Mouse (Mus musculus): Measurements from ENCODE around the gene Prr15l.

The Prr15l gene

GRCm38 (mm10) chr11:96947849-96948248, 19.9 kb downstream of the Prr15l start:
- in situ Hi-C loops (cut with MboI): no loop called here

GRCm38 (mm10) chr11:96950767-96951166, 22.9 kb downstream of the Prr15l start:
- in situ Hi-C loops (cut with MboI): no loop called here

DNA sequence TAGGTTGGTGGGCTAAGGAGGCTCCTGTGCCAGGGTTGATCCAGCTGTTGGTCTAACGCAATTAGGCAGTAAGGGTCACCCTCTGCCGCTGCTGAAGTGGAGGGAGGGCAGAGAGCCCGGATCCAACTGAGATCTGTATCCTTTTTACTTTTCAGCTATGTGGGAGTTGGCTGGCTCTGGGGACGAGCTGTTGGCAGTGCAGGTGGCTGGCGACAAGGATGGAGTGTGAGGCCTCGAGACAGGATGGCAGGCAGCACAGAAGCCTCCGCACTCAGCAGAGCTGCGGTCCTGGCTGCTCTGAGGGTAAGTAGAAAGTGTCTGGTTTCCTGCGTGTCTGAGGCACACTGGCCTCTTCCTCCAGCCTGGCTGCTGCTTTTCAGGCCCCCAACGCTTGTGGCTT, 24.5 kb downstream of the Prr15l start:
- in situ Hi-C loops (cut with MboI): no loop called here

DNA sequence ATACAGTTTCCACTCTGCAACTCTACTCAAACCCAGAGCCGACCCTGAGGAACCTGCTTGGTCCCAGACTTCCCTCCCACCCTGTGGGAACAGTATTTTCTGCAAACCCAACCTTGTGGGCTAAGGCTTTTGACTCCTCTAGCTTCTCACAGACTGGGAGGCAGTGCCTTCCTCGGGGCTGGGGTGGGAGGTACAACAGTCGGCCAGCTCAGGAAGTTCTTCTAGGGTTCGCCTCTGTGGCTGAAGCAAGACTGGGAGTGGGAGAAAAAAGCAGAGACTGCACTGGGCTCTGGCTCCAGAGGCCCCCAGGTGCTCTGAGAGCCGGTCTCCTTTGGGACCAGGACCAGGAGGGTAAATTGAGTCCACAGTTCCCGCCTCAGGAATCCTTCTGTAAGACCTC, 25.0 kb downstream of the Prr15l start:
- in situ Hi-C loops (cut with MboI): no loop called here

DNA sequence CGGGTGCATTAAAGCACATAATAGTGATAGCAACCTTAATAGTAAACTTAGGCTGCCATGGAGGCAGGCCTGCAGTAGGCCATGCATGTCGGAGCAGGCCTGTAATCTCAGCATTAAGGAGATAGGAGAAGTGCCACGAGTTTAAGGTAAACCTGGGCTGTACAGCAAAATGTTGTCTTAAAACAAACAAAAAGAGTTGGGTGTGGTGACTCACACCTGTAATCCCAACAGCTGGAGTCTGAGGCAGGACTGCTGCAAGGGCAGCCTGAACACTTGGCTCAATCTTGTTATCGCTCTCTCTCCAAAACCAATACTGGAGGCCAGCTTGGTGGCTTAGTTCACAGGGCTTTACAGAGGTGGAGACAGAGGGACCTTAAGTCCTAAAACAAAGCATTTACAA, 27.2 kb downstream of the Prr15l start:
- in situ Hi-C loops (cut with MboI): no loop called here

DNA sequence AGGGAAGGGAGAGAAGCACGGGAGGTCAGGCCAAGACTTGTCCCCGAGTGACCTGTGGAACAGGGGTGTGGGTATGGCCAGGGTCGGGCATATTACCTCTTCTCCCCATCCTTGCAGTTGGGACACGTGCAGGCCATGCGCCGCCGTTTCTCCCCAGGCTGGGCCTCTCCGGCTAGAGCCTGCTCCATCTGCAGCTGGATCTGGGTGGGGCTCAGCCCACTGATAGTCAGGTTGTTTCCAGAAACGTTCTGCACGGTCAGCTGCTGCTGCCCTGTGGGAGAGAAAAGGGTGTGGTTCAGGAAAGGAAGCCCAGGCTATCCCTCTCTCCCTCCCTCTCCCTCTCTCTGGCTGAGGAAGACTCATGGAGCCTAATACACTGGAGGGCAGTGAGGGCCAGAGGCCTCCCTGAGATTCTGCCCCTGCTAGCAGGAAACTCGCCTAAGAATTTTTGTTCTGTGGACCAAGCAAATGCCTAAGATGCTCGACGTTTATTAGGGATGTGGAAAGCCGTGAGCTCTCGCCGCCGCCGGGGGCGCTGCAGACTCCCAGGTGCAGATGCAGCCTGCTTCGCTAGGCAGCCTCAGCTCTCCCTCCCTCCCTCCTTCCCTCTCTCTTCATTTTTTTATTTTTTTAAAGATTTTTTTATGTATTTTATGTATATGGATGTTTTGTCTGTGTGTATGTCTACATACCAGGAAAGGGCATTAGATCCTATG, 28.3 kb downstream of the Prr15l start:
- in situ Hi-C loops (cut with MboI): no loop called here

GRCm38 (mm10) chr11:96957061-96957805, 29.3 kb downstream of the Prr15l start:
- in situ Hi-C loops (cut with MboI): no loop called here

GRCm38 (mm10) chr11:96963580-96963979, 35.7 kb downstream of the Prr15l start:
- in situ Hi-C loops (cut with MboI): no loop called here

DNA sequence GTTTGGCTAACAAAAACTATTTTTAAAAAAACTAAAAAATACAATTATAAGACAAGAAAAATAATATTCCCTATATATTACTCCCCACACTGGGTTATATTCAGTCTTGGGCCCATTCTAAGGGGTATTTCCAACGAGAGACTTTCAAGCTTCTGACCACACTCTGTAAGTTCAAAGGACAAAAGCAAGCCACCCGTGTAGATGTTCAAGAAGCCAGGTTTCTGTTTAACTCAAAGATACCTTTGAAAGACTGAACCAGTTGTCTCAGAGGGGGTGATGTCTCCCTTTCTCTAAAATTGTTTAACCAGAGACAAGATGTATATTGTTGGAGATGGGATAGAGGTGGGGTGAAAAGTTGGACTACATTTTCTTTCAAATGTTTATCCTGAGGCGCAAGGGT, 38.3 kb downstream of the Prr15l start:
- in situ Hi-C loops (cut with MboI): no loop called here

DNA sequence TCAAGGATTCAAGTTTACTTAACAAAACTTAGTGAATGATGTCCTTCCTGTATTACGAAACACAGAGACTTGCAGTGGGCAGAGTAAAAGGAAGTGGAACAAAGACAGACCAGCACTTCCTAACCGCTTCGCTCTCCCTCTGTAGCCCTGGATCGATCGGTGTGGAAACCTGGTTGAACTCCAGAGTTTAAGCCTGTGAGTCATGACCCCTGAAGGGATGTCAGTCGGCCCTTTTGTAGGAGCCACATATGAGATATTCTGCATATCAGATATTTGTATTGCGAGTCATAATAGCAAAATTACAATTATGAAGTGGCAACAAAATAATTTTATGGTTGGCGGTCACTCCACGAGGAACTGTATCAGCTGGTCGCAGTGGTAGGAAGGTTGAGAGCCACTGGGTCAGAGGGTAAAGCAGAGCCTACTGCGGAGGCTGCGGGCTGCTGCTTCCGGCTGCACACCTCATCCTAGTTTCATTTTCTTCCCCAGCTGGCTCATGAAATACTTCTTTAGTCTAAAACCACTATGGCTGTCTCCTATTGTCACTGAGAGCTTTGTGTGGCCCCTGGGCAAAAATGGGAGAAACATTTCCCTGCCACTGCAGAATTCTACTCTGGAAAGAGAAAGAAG, 39.1 kb downstream of the Prr15l start:
- in situ Hi-C loops (cut with MboI): no loop called here

DNA sequence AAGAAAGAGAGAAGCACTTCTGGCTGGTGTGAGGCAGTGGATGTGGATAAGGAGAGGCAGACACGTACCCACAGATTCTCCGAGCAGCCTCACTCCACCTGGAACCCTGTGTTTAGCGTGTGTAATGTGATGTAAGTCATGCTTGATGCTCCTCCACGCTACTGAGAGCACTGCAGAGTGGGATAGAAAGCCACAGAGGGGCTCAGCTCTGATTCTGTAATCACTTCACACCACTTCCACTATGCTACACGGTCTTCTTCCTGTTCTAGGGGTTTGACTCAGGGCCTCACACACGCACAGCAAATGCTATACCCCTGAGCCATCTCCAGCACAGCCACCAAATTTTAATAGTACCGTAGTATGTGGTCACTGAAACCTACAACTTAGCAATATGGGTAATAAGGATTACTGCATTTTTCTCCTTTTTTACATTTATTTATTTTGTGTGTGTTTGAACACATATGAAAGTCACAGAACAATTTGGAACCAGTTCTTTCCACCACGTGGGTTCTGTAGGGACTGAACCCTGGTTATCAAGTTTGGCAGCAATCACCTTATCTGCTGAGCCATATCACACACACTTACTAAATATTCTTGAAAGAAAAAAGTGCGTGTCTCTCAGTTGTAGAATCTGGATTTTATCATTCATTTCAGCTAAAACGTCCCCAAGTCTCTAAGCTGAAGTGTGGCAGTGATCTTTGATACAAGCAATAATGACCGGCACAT, 39.8 kb downstream of the Prr15l start:
- in situ Hi-C loops (cut with MboI): no loop called here

DNA sequence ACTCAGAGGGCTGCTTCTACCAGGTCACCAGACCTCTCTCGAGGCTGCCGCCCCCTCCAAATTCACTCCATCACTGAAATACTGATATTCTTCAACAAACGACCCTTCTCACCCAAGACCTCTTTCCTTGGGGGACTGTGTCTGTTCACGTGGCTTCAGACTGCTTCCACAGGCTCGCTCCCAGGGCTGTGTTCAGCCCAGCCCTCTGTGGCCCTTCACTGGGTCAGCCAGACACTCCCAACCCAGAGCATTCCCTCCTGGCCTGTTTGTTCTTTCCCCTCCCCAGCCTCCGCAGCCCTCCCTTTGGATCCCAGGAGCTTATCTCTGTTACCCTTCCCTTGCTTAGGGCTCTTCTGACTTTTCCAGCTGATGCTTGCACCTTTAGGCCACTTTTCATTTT, 40.6 kb downstream of the Prr15l start:
- in situ Hi-C loops (cut with MboI): no loop called here

DNA sequence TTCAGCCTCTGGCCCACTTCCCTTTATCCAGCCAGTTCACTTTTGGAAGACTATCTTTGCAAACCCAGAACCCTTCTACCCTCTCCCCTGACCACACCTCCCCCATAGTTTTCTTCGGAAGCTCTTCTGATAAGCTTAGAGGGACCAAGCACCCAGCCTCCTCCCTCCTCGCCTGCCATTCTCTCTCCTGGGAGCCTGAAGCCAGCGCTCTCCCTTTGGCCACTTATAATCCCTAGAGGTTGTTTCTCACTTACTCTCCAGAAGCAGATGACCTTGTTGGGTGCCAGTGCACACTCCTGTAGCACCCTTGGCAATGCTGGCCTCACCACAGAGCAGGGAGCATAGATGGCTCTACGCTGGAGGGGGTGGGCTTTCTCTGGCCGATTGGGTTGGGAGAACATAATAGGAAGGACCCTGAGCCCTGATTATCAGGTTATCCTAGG, 41.4 kb downstream of the Prr15l start:
- in situ Hi-C loops (cut with MboI): no loop called here

GRCm38 (mm10) chr11:96969746-96970145, 41.8 kb downstream of the Prr15l start:
- in situ Hi-C loops (cut with MboI): no loop called here

- in situ Hi-C loops (cut with MboI): no loop called here
Observed at GRCm38 (mm10) chr11:96970341-96970740, 42.4 kb downstream of the Prr15l start.

GRCm38 (mm10) chr11:96972906-96973305, 45.0 kb downstream of the Prr15l start:
- in situ Hi-C loops (cut with MboI): no loop called here

DNA sequence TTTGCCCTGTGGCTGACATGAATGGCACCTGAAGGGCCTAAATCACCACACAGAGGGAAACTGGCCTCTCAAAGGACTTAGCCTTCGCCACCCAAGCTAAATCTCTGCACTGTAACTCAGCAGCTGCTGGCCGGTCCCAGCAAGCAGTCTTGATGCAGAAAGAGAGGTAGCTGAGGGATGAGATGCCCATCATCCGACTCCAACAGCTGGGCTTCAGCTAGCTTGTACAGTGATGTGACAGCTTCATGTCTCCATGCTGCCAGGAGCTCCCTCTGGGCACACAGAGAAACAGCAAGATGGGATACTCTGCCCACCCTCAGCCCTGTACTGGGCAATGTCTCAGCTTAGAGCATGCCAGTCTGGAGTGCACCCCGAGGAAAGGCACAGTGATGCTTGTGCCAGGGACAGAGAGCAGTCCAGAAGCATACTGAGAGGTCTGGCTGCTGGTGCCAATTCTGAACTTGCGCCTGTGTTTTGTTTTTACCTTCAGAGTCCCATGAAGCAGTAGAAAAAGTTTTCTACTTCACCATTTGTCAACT, 45.6 kb downstream of the Prr15l start:
- in situ Hi-C loops (cut with MboI): no loop called here

DNA sequence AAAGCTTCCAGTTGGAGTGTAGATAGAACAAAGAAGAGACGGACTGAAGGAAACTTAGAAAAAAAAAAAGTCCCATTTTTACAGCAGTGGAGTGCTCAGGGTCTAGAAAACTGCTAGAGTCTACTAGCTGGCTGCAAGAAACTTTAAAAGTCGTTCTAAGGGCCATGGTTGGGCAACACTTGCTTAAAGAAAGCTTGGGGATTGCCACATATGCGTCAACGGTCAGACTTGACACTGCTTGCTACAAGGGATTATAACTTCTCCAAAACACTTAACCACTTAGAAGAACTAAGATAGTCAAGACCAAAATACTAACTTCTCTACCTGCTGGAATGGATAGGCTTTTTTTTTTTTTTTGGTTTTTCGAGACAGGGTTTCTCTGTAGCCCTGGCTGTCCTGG, 46.9 kb downstream of the Prr15l start:
- in situ Hi-C loops (cut with MboI): no loop called here

GRCm38 (mm10) chr11:96975511-96976378, 47.8 kb downstream of the Prr15l start:
- in situ Hi-C loops (cut with MboI): no loop called here

DNA sequence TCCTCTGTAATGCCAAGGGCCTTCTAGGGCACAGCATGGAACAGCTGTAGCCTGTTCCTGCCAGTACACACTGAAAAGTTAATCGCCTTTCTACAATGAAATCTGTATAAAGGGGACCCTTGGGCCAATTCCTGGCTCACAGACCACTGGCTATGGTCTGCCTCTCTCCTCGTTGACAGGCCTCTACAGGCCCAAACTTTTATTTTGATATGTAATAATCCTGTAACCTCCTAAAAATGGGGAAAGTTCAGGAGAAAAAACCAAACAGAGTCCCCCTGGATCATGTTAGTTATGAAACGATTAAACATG, 48.4 kb downstream of the Prr15l start:
- in situ Hi-C loops (cut with MboI): no loop called here

GRCm38 (mm10) chr11:96976911-96977591, 49.1 kb downstream of the Prr15l start:
- in situ Hi-C loops (cut with MboI): no loop called here

Data from mature B cell (primary cell).